Mouse (Mus musculus): ENCODE data around the gene Ptn. TPM values are rescaled to one million over a fixed set of nuclear protein-coding genes. Genes with fewer than 3 reads are reported as not detected.

Gene Ptn
- not detected for polyA plus RNA-seq (2014; fragmentation: Illumina TruSeq; extraction: RNeasy Lipid Tissue Mini Kit (QIAGEN cat#74804); ENCODE audit: low read depth, low replicate concordance)

DNA sequence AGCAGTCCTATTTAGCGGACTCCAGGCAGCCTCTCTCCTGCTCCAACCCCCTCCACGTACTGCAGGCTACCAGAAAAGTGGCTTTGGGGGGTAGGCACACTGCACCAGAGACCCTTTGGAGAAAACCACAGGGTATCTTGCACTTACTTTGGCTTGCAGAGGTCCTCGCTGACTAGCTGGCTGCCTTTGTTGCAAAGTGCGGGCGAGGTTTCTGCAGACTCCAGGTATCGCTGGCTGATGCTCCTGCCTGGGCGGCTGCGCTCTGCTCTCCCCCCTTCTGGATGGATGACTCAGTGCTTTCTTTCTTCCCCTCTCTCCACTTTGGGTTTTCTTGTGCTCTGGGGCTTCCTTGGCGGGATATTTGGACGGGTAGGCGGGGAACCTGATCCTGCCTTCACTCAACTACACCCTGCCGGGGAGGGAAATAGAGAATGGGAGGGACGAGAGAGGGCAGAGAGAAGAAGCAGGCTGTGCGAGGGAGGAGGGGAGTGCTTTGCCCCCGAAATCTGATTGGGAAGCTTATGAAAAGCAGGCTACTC lies at the start of gene Ptn:
TSS of gene Ptn (minus strand) at position 474 of the 539 bp plus-strand sequence.

